Mouse (Mus musculus): ENCODE measurements around the gene Srms. TPM values are rescaled to one million over a fixed set of nuclear protein-coding genes. Genes with fewer than 3 reads are reported as not detected.
A peak's percentile ranks its signal among the peaks of the same experiment; 100 is the strongest.

The Srms gene
- polyA plus RNA-seq (2014; fragmentation: Nextera tagmentation; extraction: Ambion mirVana): 0.08 TPM in 1 of 2 replicates, not detected in the other

DNA sequence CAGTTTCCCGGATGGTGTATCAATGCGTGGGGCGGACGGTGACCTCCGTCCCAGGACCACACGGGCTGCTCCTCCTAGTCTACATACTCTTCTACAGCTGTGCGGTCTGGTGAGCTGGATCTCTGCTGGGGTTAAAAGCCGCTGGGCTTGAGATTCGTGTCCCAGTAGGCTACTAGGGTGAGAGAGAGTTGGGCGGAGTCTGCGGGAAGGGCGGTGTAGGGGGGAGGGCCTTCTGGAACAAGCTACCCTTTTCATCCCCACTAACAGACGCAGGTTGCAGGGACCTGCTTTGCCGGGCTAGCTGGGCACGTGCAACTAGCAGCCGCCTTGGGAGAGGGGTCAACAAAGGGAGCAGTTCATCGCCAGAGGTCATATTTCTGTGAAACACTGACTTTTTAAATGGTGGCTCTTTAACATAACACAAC lies at the start of gene Srms:
Gene Srms, minus strand, starts transcription at position 165 of the 425 bp plus-strand sequence.
- Histone ChIP-seq H3K4me1 (ENCODE audit: control insufficient read depth, insufficient read depth, low read length) (peaks cover 5% of the 10 kb centered on the region), H3K4me3 (ENCODE audit: low read depth, low read length) (peak within 1 kb of the TSS; percentile 26), H3K36me3 (replicated peaks; ENCODE audit: control insufficient read depth, insufficient read depth, low read depth, low read length) (no peaks in the 10 kb centered on the region), H3K9ac (replicated peaks; ENCODE audit: low read length) (no peak within 1 kb of the TSS; the same call in 1 of the 2 replicates), H3K27me3 (ENCODE audit: control insufficient read depth, insufficient read depth, low read length) (peaks cover 18% of the 10 kb centered on the region), H3K9me3 (replicated peaks; ENCODE audit: control insufficient read depth, low read length) (no peaks in the 10 kb centered on the region), H3K4me2 (ENCODE audit: low read depth, low read length) (peak within 1 kb of the TSS; percentile 50), H3K27ac (replicated peaks; ENCODE audit: low read depth, low read length) (no peak within 1 kb of the TSS)
- ATAC-seq (replicated peaks; ENCODE audit: insufficient number of reproducible peaks, low FRiP score, low TSS enrichment, low read depth) (peak; percentile 69; the same call in 1 of the 2 replicates), DNase-seq (ENCODE audit: low spot score) (peak; percentile 42)
- WGBS: under 1% methylated on average over 17 of the region's 17 CpGs

DNA sequence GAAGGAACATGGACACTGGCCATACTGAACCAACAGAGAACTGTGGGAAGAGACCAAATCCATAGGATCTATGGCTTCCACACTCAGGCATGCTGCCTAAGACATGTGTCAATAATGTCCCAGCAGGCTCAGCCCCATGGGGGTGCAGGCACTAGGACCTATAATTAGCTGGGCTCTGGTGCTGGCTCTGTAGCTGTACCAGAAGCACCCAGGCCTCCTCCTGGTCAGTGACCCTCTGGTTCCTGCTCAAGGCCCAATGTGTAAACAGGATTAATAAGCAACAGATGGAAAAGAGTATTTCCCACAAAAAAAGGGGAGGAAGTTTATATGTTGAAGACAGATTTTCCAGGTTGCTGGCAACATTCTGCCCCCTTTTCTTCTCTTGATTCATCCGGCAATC lies 40.3 kb upstream of the Srms start:
- H3K9ac ChIP-seq (replicated peaks; ENCODE audit: low read length): no peak overlapping the region
- H3K36me3 ChIP-seq (replicated peaks; ENCODE audit: control insufficient read depth, insufficient read depth, low read depth, low read length): peaks cover 14% of the 10 kb centered on the region
- DNase-seq (ENCODE audit: low spot score): no peak
- no peak overlapping the region for H3K4me3 ChIP-seq (ENCODE audit: low read depth, low read length)
- 70% methylated on average over 1 of the region's 1 CpGs for WGBS
- H3K27me3 ChIP-seq (ENCODE audit: control insufficient read depth, insufficient read depth, low read length): no peaks in the 10 kb centered on the region
- ATAC-seq (replicated peaks; ENCODE audit: insufficient number of reproducible peaks, low FRiP score, low TSS enrichment, low read depth): no peak
- no peak overlapping the region for H3K27ac ChIP-seq (replicated peaks; ENCODE audit: low read depth, low read length)
- H3K4me1 ChIP-seq (ENCODE audit: control insufficient read depth, insufficient read depth, low read length): no peaks in the 10 kb centered on the region
- no peaks in the 10 kb centered on the region for H3K9me3 ChIP-seq (replicated peaks; ENCODE audit: control insufficient read depth, low read length)
- no peak overlapping the region for H3K4me2 ChIP-seq (ENCODE audit: low read depth, low read length)

DNA sequence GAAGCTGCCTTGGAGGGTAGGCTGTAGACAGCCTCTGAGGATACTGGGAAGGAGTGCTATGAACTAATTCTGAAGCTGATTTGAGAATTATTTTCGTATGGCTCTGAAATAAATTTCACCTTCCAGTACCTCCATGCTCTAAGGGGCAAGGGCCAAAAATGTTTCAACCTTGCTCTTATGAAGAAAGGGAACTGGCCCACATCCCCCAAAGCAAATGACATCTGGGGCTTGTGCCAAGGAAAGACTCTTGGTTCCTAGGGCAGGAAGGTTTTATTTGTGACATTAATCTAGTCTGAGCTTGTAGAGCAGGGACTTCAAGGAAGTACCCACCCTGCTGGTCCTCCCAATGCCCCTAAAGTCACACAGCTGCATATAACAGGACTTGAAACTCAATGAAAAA lies 38.9 kb upstream of the Srms start:
- Histone ChIP-seq H3K27me3 (ENCODE audit: control insufficient read depth, insufficient read depth, low read length) (no peaks in the 10 kb centered on the region), H3K27ac (replicated peaks; ENCODE audit: low read depth, low read length) (no peak overlapping the region), H3K9me3 (replicated peaks; ENCODE audit: control insufficient read depth, low read length) (no peaks in the 10 kb centered on the region), H3K4me1 (ENCODE audit: control insufficient read depth, insufficient read depth, low read length) (no peaks in the 10 kb centered on the region), H3K4me3 (ENCODE audit: low read depth, low read length) (no peak overlapping the region), H3K4me2 (ENCODE audit: low read depth, low read length) (no peak overlapping the region), H3K9ac (replicated peaks; ENCODE audit: low read length) (no peak overlapping the region), H3K36me3 (replicated peaks; ENCODE audit: control insufficient read depth, insufficient read depth, low read depth, low read length) (peaks cover 14% of the 10 kb centered on the region)
- DNase-seq (ENCODE audit: low spot score) (no peak), ATAC-seq (replicated peaks; ENCODE audit: insufficient number of reproducible peaks, low FRiP score, low TSS enrichment, low read depth) (no peak)
- 82% methylated on average over 1 of the region's 1 CpGs for WGBS

DNA sequence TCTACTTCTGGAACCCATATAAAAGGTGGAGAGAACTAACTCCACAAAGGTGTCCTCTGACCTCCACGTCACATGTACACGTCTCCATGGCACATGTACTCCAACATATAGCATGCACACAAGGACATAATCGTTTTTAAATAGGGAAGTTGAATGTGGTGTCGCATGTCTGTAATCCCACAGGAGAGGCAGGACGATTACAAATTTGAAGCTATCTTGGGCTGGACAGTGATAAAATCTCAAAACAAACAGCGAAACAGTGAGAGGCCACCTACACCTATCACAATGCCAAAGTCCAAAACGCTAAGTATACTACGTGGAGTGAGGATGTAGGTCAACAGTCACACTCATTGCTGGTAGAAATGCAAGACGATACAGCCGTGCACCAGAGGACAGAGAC lies 36.2 kb upstream of the Srms start:
- H3K27ac ChIP-seq (replicated peaks; ENCODE audit: low read depth, low read length): no peak overlapping the region
- DNase-seq (ENCODE audit: low spot score): no peak
- H3K9me3 ChIP-seq (replicated peaks; ENCODE audit: control insufficient read depth, low read length): no peaks in the 10 kb centered on the region
- no peaks in the 10 kb centered on the region for H3K4me1 ChIP-seq (ENCODE audit: control insufficient read depth, insufficient read depth, low read length)
- no peaks in the 10 kb centered on the region for H3K27me3 ChIP-seq (ENCODE audit: control insufficient read depth, insufficient read depth, low read length)
- no peak overlapping the region for H3K9ac ChIP-seq (replicated peaks; ENCODE audit: low read length)
- 80% methylated on average over 10 of the region's 10 CpGs for WGBS
- peaks cover 6% of the 10 kb centered on the region; the same call in 1 of the 2 replicates for H3K36me3 ChIP-seq (replicated peaks; ENCODE audit: control insufficient read depth, insufficient read depth, low read depth, low read length)
- no peak for ATAC-seq (replicated peaks; ENCODE audit: insufficient number of reproducible peaks, low FRiP score, low TSS enrichment, low read depth)
- no peak overlapping the region for H3K4me2 ChIP-seq (ENCODE audit: low read depth, low read length)
- H3K4me3 ChIP-seq (ENCODE audit: low read depth, low read length): no peak overlapping the region

DNA sequence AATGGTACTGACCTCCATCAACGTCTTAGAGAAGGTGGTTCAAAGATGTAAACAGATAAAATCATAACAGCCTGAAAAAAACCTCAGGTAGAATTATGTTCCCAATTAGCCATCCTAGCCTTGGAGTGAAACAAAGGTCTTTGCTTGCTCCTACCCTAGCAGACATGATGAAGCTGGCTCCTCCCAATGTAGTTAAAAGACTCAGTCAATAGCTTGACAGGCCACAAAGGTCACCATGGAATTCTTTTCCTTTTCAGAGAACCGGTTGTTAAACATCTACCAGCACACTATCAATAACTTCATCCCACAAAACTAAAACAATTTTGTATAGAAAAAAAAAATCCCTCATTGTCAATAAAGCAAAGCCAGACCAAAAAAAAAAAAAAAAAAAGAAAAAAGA lies 32.0 kb upstream of the Srms start:
- no peak overlapping the region for H3K4me3 ChIP-seq (ENCODE audit: low read depth, low read length)
- H3K27me3 ChIP-seq (ENCODE audit: control insufficient read depth, insufficient read depth, low read length): no peaks in the 10 kb centered on the region
- H3K36me3 ChIP-seq (replicated peaks; ENCODE audit: control insufficient read depth, insufficient read depth, low read depth, low read length): no peaks in the 10 kb centered on the region
- no peak overlapping the region for H3K9ac ChIP-seq (replicated peaks; ENCODE audit: low read length)
- no peak overlapping the region for H3K4me2 ChIP-seq (ENCODE audit: low read depth, low read length)
- DNase-seq (ENCODE audit: low spot score) (no peak), ATAC-seq (replicated peaks; ENCODE audit: insufficient number of reproducible peaks, low FRiP score, low TSS enrichment, low read depth) (no peak)
- WGBS: 34% methylated on average over 2 of the region's 2 CpGs
- H3K9me3 ChIP-seq (replicated peaks; ENCODE audit: control insufficient read depth, low read length): no peaks in the 10 kb centered on the region
- H3K27ac ChIP-seq (replicated peaks; ENCODE audit: low read depth, low read length): no peak overlapping the region
- H3K4me1 ChIP-seq (ENCODE audit: control insufficient read depth, insufficient read depth, low read length): no peaks in the 10 kb centered on the region

DNA sequence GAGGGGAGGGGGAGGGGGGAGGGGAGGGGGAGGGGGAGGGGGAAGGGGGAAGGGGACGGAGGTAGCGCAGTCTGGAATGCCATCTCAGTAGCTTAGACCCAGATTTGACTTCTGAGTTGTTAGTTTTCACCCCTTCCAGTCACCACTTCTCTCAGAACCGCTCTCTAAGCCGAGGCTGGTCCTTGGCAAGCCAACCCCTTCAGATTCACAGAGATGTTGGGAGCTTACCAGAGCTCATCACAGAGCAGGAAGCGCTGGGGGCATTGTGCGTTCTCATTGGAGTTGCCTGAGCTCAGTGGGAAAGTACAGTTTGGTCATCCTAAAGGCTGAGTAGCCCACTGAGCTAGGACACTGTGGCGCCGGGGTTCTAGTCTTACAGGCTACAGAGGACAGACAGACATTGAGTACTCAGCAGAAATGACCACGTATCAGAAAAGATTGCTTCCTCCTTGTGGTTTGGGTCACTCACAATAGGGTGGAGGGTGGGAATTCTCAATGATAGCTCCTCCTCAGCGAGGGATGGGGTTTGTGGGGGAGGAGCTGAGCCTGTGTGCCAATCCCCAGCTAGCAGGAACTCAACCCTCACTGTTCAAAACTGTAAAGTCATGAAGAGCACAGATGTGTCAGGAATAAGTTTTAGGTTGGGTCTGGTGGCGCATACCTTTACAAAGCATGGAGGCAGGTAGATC lies 30.9 kb upstream of the Srms start:
- DNase-seq (ENCODE audit: low spot score) (no peak), ATAC-seq (replicated peaks; ENCODE audit: insufficient number of reproducible peaks, low FRiP score, low TSS enrichment, low read depth) (no peak)
- Histone ChIP-seq H3K36me3 (replicated peaks; ENCODE audit: control insufficient read depth, insufficient read depth, low read depth, low read length) (no peaks in the 10 kb centered on the region), H3K4me3 (ENCODE audit: low read depth, low read length) (no peak overlapping the region), H3K27ac (replicated peaks; ENCODE audit: low read depth, low read length) (no peak overlapping the region), H3K27me3 (ENCODE audit: control insufficient read depth, insufficient read depth, low read length) (no peaks in the 10 kb centered on the region), H3K9ac (replicated peaks; ENCODE audit: low read length) (no peak overlapping the region), H3K9me3 (replicated peaks; ENCODE audit: control insufficient read depth, low read length) (no peaks in the 10 kb centered on the region), H3K4me2 (ENCODE audit: low read depth, low read length) (no peak overlapping the region), H3K4me1 (ENCODE audit: control insufficient read depth, insufficient read depth, low read length) (no peaks in the 10 kb centered on the region)
- WGBS: 35% methylated on average over 11 of the region's 11 CpGs

DNA sequence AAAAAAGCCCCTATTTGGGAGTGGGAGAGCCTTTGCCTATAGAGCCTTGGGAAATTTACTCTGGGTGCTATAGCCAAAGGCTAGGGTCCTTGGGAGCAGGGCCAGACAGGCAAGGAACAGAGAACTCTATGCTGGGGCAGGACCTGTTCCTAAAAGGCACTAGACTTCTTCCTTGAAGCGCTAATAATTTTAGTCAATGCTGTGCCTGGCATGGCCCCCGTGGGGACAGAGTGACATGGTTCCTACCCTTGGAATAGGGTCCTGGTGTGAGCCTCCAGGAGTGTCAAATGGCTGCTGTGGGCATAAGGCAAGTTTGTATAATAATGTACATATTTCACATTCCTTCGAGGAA lies 29.3 kb upstream of the Srms start:
- peak overlapping the region; percentile 39; the same call in 1 of the 2 replicates for H3K4me3 ChIP-seq (ENCODE audit: low read depth, low read length)

DNA sequence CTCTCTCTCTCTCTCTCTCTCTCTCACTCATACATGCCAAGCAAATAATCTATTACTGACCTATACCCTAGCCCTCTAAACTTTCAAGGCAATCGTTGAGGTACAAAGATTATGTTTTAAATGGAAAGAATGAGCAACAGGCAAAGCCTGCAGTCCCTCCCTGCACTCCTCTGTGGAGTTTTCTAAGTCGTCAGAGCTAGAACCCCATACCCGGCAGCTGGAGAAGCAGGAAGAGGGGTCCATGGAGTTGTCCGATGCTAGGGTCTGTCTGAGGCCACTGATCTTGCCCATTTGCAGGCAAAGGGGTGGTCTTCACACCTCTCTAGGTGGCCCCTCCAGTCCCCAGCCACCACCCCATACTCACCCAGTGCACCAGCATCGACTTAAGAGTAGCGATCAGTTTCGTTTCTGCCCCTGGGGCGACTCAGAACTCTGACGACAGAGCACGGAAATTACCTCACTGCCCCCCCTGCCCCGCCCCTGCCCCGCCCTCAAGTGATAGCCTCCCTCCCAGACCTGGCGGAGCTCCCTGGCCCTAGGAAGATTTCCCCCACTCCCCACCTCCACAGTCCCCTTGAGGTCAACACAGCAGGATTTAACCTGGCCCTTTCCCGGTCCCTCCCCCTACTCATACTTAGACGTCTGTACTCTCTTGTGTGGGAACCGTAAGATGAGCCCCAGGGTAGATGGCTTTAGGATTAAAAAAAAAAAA lies 28.8 kb upstream of the Srms start, which contains the start of gene Helz2:
Gene Helz2, minus strand, starts transcription at position 426 of the 712 bp plus-strand sequence.
- Histone ChIP-seq H3K4me1 (ENCODE audit: control insufficient read depth, insufficient read depth, low read length) (no peaks in the 10 kb centered on the region), H3K27me3 (ENCODE audit: control insufficient read depth, insufficient read depth, low read length) (no peaks in the 10 kb centered on the region), H3K9me3 (replicated peaks; ENCODE audit: control insufficient read depth, low read length) (no peaks in the 10 kb centered on the region), H3K4me2 (ENCODE audit: low read depth, low read length) (peak within 1 kb of the TSS; percentile 50), H3K27ac (replicated peaks; ENCODE audit: low read depth, low read length) (no peak within 1 kb of the TSS), H3K36me3 (replicated peaks; ENCODE audit: control insufficient read depth, insufficient read depth, low read depth, low read length) (no peaks in the 10 kb centered on the region), H3K9ac (replicated peaks; ENCODE audit: low read length) (peak within 1 kb of the TSS; percentile 52), H3K4me3 (ENCODE audit: low read depth, low read length) (peak within 1 kb of the TSS; percentile 39)
- DNase-seq (ENCODE audit: low spot score) (peak; percentile 50), ATAC-seq (replicated peaks; ENCODE audit: insufficient number of reproducible peaks, low FRiP score, low TSS enrichment, low read depth) (peak; percentile 65)
- WGBS: 11% methylated on average over 16 of the region's 16 CpGs

More for the DNA sequence above, 29.3 kb upstream of the Srms start:
- no peak overlapping the region for H3K9ac ChIP-seq (replicated peaks; ENCODE audit: low read length)
- H3K4me1 ChIP-seq (ENCODE audit: control insufficient read depth, insufficient read depth, low read length): no peaks in the 10 kb centered on the region
- no peak overlapping the region for H3K27ac ChIP-seq (replicated peaks; ENCODE audit: low read depth, low read length)
- DNase-seq (ENCODE audit: low spot score) (no peak), ATAC-seq (replicated peaks; ENCODE audit: insufficient number of reproducible peaks, low FRiP score, low TSS enrichment, low read depth) (no peak; the same call in 1 of the 2 replicates)
- no peaks in the 10 kb centered on the region for H3K9me3 ChIP-seq (replicated peaks; ENCODE audit: control insufficient read depth, low read length)
- no peaks in the 10 kb centered on the region for H3K36me3 ChIP-seq (replicated peaks; ENCODE audit: control insufficient read depth, insufficient read depth, low read depth, low read length)
- 61% methylated on average over 3 of the region's 3 CpGs for WGBS
- H3K27me3 ChIP-seq (ENCODE audit: control insufficient read depth, insufficient read depth, low read length): no peaks in the 10 kb centered on the region
- peak overlapping the region; percentile 50; the same call in 1 of the 2 replicates for H3K4me2 ChIP-seq (ENCODE audit: low read depth, low read length)

Data from embryonic facial prominence, embryonic 11.5 days (tissue).